Comparison of ENCODE assay signal across 17 mouse cellular contexts in genomic region chr9:26601979-26602378, GRCm38 (mm10).
"Had no signal": no experiment of that assay in that cellular context is flagged by ENCODE, and none has a peak within 500 bp of the region (broad histone marks: within the 10 kb centered on the region; RNA-seq: fewer than 3 reads in every experiment).

No protein-coding gene starts in this region.

- ATAC-seq: liver, embryonic 12.5 days; liver, postnatal 0 days; lung, postnatal 0 days; midbrain, embryonic 13.5 days; midbrain, embryonic 15.5 days; midbrain, embryonic 16.5 days had no signal

- DNase-seq: left cerebral cortex, postnatal 4 days; liver; liver, embryonic 13.5 days; liver, postnatal 0 days; lung, adult 18-20 months; lung, adult 2 months; lung, embryonic 14.5 days; lung, postnatal 10 days; lung, postnatal 14 days; lung, postnatal 36 days; lung, postnatal 4 days; midbrain, embryonic 14.5 days had no signal
